Mouse (Mus musculus) kidney, postnatal 10 days (tissue): Measurements from ENCODE around the gene R3hdml.
"Not testable (repeated sequence)": the region's sequence is repeated elsewhere in the genome, so short reads cannot be mapped to it uniquely, and the experiment has no call there.

ENCODE experiments used
- DNase-seq: peaks from one replicate; pipeline ENCODE4 v3.0.0; 2021; ENCODE audit warnings: mixed read lengths

R3hdml gene

GRCm38 (mm10) chr2:163492018-163492417 is at the start of gene R3hdml:
Gene R3hdml, plus strand, starts transcription at chr2:163492318.
- no peak for DNase-seq

GRCm38 (mm10) chr2:163443543-163443942 is 48.6 kb upstream of the R3hdml start:
- DNase-seq: no peak

GRCm38 (mm10) chr2:163444017-163444416 is 48.1 kb upstream of the R3hdml start:
- DNase-seq: no peak

- DNase-seq: no peak
Observed at GRCm38 (mm10) chr2:163447375-163447774, 44.7 kb upstream of the R3hdml start.

- DNase-seq: no peak
Observed at GRCm38 (mm10) chr2:163449276-163449675, 42.8 kb upstream of the R3hdml start.

GRCm38 (mm10) chr2:163450668-163451295 is 41.3 kb upstream of the R3hdml start:
- no peak for DNase-seq

- no peak for DNase-seq
Observed at GRCm38 (mm10) chr2:163452738-163453137, 39.4 kb upstream of the R3hdml start.

- DNase-seq: no peak
Observed at GRCm38 (mm10) chr2:163453378-163453777, 38.7 kb upstream of the R3hdml start.

GRCm38 (mm10) chr2:163458539-163459265 is 33.4 kb upstream of the R3hdml start:
- peak; percentile 19 for DNase-seq

- DNase-seq: no peak
Observed at GRCm38 (mm10) chr2:163459380-163459779, 32.7 kb upstream of the R3hdml start.

- no peak for DNase-seq
Observed at GRCm38 (mm10) chr2:163460622-163461021, 31.5 kb upstream of the R3hdml start.

GRCm38 (mm10) chr2:163461307-163461706 is 30.8 kb upstream of the R3hdml start:
- not testable (repeated sequence) for DNase-seq

- DNase-seq: no peak
Observed at GRCm38 (mm10) chr2:163462386-163462785, 29.7 kb upstream of the R3hdml start.

GRCm38 (mm10) chr2:163462801-163463200 is 29.3 kb upstream of the R3hdml start:
- DNase-seq: no peak

GRCm38 (mm10) chr2:163463251-163463769 is 28.8 kb upstream of the R3hdml start:
- DNase-seq: no peak

GRCm38 (mm10) chr2:163463998-163464397 is 28.1 kb upstream of the R3hdml start:
- DNase-seq: no peak

- no peak for DNase-seq
Observed at GRCm38 (mm10) chr2:163464562-163464961, 27.6 kb upstream of the R3hdml start.

- DNase-seq: no peak
Observed at GRCm38 (mm10) chr2:163466771-163467170, 25.3 kb upstream of the R3hdml start.

GRCm38 (mm10) chr2:163467585-163467984 is 24.5 kb upstream of the R3hdml start:
- DNase-seq: no peak

GRCm38 (mm10) chr2:163468866-163469265 is 23.3 kb upstream of the R3hdml start:
- no peak for DNase-seq

- no peak for DNase-seq
Observed at GRCm38 (mm10) chr2:163469711-163470110, 22.4 kb upstream of the R3hdml start.

GRCm38 (mm10) chr2:163471136-163471535 is 21.0 kb upstream of the R3hdml start:
- DNase-seq: no peak

- peak; percentile 22 for DNase-seq
Observed at GRCm38 (mm10) chr2:163471710-163472465, 20.2 kb upstream of the R3hdml start.
